ENCODE assay signal across 12 mouse cellular contexts in the genomic region with DNA sequence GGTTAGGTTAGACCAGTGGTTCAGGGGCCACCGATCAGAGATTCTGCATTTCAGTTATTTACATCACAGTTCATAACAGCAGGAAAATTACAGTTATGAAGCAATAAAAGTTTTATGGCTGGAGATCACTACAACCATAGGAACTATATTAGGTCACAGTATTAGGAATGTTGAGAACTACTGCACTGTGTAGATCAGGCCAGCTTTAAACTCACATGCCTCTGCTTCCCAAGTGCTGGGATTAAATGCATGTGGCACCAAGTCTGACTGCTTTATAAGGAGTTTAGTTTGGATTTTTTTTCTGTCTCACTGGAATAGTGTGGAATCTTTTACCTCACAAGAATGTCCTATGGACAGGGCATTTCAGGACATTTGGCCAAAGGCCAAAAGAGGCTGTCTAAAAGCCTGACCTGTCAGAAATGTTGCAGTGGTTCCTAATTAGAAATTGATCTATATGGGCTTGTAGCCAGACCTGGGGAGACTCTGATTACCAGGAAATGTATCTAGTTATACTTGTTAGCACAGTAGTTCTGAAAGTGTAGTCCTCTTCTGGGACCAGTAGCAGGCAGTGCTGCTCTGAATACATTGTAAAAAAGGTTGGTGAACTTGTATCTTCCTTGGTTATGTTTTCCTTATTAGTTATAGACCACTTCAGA. TPM values are rescaled to one million over a fixed set of nuclear protein-coding genes. Genes with fewer than 3 reads are reported as not detected.
A peak's percentile ranks its signal among the peaks of the same experiment; 100 is the strongest.
DNase-seq lines count a peak whose midpoint lies in the region; ATAC-seq lines count a peak whose summit lies in the region.
"Had no signal": no experiment of that assay in that cellular context is flagged by ENCODE, and none has a peak within 500 bp of the region (broad histone marks: within the 10 kb centered on the region; RNA-seq: fewer than 3 reads in every experiment).

No protein-coding gene starts in this region.

- H3K4me1 ChIP-seq in hindbrain, embryonic 14.5 days (replicated peaks; ENCODE audit: control insufficient read depth, insufficient read depth, low read length) = no peaks in the 10 kb centered on the region
- no peaks in the 10 kb centered on the region for H3K4me1 ChIP-seq in hindbrain, embryonic 16.5 days (ENCODE audit: control insufficient read depth, insufficient read depth, low read depth, low read length)
- H3K4me1 ChIP-seq in heart, embryonic 12.5 days (replicated peaks) = peaks cover 48% of the 10 kb centered on the region

- 100% methylated on average over 1 of the region's 1 CpGs for WGBS in hindbrain, embryonic 14.5 days
- WGBS in hindbrain, embryonic 16.5 days = 93% methylated on average over 1 of the region's 1 CpGs
- 91% methylated on average over 1 of the region's 1 CpGs for WGBS in heart, embryonic 12.5 days

- H3K27ac ChIP-seq in hindbrain, embryonic 14.5 days = no peak overlapping the region
- no peak overlapping the region for H3K27ac ChIP-seq in hindbrain, embryonic 16.5 days (ENCODE audit: low read depth, low read length)
- H3K27ac ChIP-seq in heart, embryonic 12.5 days (ENCODE audit: poor library complexity, severe bottlenecking) = 0 out of 2 replicates have a peak overlapping the region, but pooled peaks have one; percentile 39
- H3K27ac ChIP-seq: liver, embryonic 13.5 days had no signal

- peak; percentile 32 for DNase-seq in hindbrain, embryonic 14.5 days (ENCODE audit: low spot score)
- peak; percentile 65 for DNase-seq in NIH3T3 (ENCODE audit: low read depth)
- peak; percentile 72 to 79 for DNase-seq in kidney, postnatal 36 days
- DNase-seq in right cerebral cortex, postnatal 25 days = no peak
- no peak for DNase-seq in neural tube, embryonic 10.5 days (ENCODE audit: extremely low spot score, low spot score)
- no peak for DNase-seq in gastrocnemius, postnatal 25 days
- DNase-seq: liver, embryonic 13.5 days had no signal

- H3K4me3 ChIP-seq in hindbrain, embryonic 14.5 days (replicated peaks; ENCODE audit: low read length) = no peak overlapping the region
- no peak overlapping the region for H3K4me3 ChIP-seq in hindbrain, embryonic 16.5 days (ENCODE audit: low read length)
- no peak overlapping the region for H3K4me3 ChIP-seq in heart, embryonic 12.5 days
- H3K4me3 ChIP-seq: liver, embryonic 13.5 days had no signal

- no peaks in the 10 kb centered on the region for H3K36me3 ChIP-seq in hindbrain, embryonic 14.5 days (replicated peaks; ENCODE audit: control insufficient read depth, insufficient read depth)
- no peaks in the 10 kb centered on the region for H3K36me3 ChIP-seq in hindbrain, embryonic 16.5 days (ENCODE audit: control insufficient read depth, insufficient read depth, low read length)
- no peaks in the 10 kb centered on the region for H3K36me3 ChIP-seq in heart, embryonic 12.5 days

- no peaks in the 10 kb centered on the region for H3K9me3 ChIP-seq in hindbrain, embryonic 14.5 days (ENCODE audit: control insufficient read depth, low read length)
- no peaks in the 10 kb centered on the region for H3K9me3 ChIP-seq in hindbrain, embryonic 16.5 days (ENCODE audit: control insufficient read depth, low read length)
- H3K9me3 ChIP-seq in heart, embryonic 12.5 days (replicated peaks) = no peaks in the 10 kb centered on the region
- H3K9me3 ChIP-seq: liver, embryonic 13.5 days had no signal

- H3K9ac ChIP-seq in hindbrain, embryonic 14.5 days = no peak overlapping the region
- no peak overlapping the region for H3K9ac ChIP-seq in hindbrain, embryonic 16.5 days (ENCODE audit: low read depth, low read length)
- H3K9ac ChIP-seq in heart, embryonic 12.5 days = no peak overlapping the region
- H3K9ac ChIP-seq: liver, embryonic 13.5 days had no signal

- ATAC-seq in hindbrain, embryonic 14.5 days (ENCODE audit: low FRiP score) = no peak
- no peak for ATAC-seq in hindbrain, embryonic 16.5 days
- ATAC-seq in heart, embryonic 12.5 days (ENCODE audit: insufficient number of reproducible peaks, low FRiP score) = no peak

- H3K27me3 ChIP-seq in hindbrain, embryonic 14.5 days (ENCODE audit: control insufficient read depth, insufficient read depth, low read length) = no peaks in the 10 kb centered on the region
- H3K27me3 ChIP-seq in hindbrain, embryonic 16.5 days (replicated peaks; ENCODE audit: control insufficient read depth, insufficient read depth, low read length) = no peaks in the 10 kb centered on the region
- H3K27me3 ChIP-seq in heart, embryonic 12.5 days (replicated peaks) = no peaks in the 10 kb centered on the region
- H3K27me3 ChIP-seq: liver, embryonic 13.5 days had no signal

- H3K4me2 ChIP-seq in hindbrain, embryonic 14.5 days (replicated peaks) = no peak overlapping the region
- H3K4me2 ChIP-seq in hindbrain, embryonic 16.5 days (ENCODE audit: low read length) = no peak overlapping the region
- H3K4me2 ChIP-seq in heart, embryonic 12.5 days = no peak overlapping the region
- H3K4me2 ChIP-seq: liver, embryonic 13.5 days had no signal

RNA-seq across cellular contexts. Expression of a gene that starts 18.0 kb away (rescaled TPM):
- 0.93 and 1.3 TPM in 2 replicates for polyA plus RNA-seq in hindbrain, embryonic 14.5 days (2014; fragmentation: Nextera tagmentation; extraction: Ambion mirVana)
- 1.0 and 1.1 TPM in 2 replicates for polyA plus RNA-seq in hindbrain, embryonic 16.5 days (2015; fragmentation: Nextera tagmentation; extraction: Ambion mirVana)
- polyA plus RNA-seq in heart, embryonic 12.5 days (2016; fragmentation: Nextera tagmentation; extraction: Ambion mirVana) = not detected in 2 replicates
- not detected for total RNA-seq in gastrocnemius, postnatal 25 days (2021)
- polyA plus RNA-seq: heart, embryonic 14.5 days had no signal

RNA-seq across cellular contexts. Expression of a gene that starts 18.3 kb away (rescaled TPM):
- polyA plus RNA-seq in hindbrain, embryonic 14.5 days (2014; fragmentation: Nextera tagmentation; extraction: Ambion mirVana) = 36.2 and 41.0 TPM in 2 replicates
- polyA plus RNA-seq in hindbrain, embryonic 16.5 days (2015; fragmentation: Nextera tagmentation; extraction: Ambion mirVana) = 22.8 and 23.4 TPM in 2 replicates
- polyA plus RNA-seq in heart, embryonic 12.5 days (2016; fragmentation: Nextera tagmentation; extraction: Ambion mirVana) = 27.2 and 29.8 TPM in 2 replicates
- total RNA-seq in gastrocnemius, postnatal 25 days (2021) = 10 to 100 TPM; 64.6 to 69.4 TPM

RNA-seq across cellular contexts. Expression of a gene that starts 39.4 kb away (rescaled TPM):
- polyA plus RNA-seq in hindbrain, embryonic 14.5 days (2014; fragmentation: Nextera tagmentation; extraction: Ambion mirVana) = not detected in 2 replicates
- polyA plus RNA-seq in hindbrain, embryonic 16.5 days (2015; fragmentation: Nextera tagmentation; extraction: Ambion mirVana) = not detected in 2 replicates
- polyA plus RNA-seq in heart, embryonic 12.5 days (2016; fragmentation: Nextera tagmentation; extraction: Ambion mirVana) = not detected in 2 replicates
- total RNA-seq in gastrocnemius, postnatal 25 days (2021) = not detected
- polyA plus RNA-seq: heart, embryonic 14.5 days; liver, embryonic 13.5 days; neural tube, embryonic 11.5 days; testis, adult 2 months had no signal

Comparison
In these comparisons a context has a peak if more than half of its experiments do, and no peak if none do; other contexts are left out.
1. DNase-seq: peak in hindbrain, embryonic 14.5 days (single experiment), NIH3T3 (single experiment) and kidney, postnatal 36 days (2 of 2); none in right cerebral cortex, postnatal 25 days (single experiment), neural tube, embryonic 10.5 days (single experiment) and gastrocnemius, postnatal 25 days (single experiment).